Mouse (Mus musculus): ENCODE data around the gene Shld1.

The Shld1 gene

GRCm38 (mm10) chr2:132686756-132687737 lies at the start of gene Shld1:
Gene Shld1, plus strand, starts transcription at chr2:132686931.
- DNase-seq (ENCODE audit: low read depth, low spot score): peak; percentile 91

DNA sequence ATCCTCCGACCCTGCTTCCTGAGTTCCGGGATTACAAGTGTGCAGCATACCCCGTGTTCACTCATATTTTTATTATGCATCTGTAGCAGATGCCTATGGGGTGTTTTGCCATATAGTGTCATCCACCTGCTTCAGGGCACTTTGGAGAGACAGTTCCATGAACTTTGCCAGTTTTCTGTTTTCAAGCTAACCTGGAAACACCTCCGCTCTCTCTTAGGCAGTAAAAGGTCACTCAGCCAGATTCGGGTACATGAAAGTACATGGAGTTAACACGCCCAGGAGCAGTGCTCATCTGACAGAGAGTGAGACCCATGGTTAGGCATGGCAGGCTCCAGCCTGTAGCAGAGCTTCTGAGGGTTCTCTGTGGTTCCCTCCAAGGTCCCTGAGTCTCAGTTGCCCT lies 48.4 kb upstream of the Shld1 start:
- DNase-seq (ENCODE audit: low read depth, low spot score): no peak

DNA sequence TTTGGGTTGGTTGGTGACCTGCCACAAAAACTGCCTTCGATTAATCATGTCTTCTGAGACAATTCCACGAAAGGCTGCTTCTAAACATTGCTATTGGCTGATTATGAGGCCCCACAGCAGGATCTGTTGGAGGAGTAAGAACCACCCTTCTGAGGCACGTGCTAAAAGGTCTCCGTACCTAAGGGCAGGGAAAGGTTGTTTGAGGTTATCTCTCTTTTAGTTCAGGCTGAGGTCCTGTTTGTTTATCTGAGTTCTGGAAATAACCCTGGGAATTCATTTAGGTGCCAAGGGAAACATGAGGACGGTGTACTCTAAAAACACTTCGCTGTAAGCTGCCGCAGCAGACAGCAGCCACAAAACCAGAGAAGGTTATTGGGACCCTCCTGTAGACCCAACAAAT lies 47.4 kb upstream of the Shld1 start:
- DNase-seq (ENCODE audit: low read depth, low spot score): no peak

GRCm38 (mm10) chr2:132641196-132641595 lies 45.5 kb upstream of the Shld1 start:
- no peak for DNase-seq (ENCODE audit: low read depth, low spot score)

DNA sequence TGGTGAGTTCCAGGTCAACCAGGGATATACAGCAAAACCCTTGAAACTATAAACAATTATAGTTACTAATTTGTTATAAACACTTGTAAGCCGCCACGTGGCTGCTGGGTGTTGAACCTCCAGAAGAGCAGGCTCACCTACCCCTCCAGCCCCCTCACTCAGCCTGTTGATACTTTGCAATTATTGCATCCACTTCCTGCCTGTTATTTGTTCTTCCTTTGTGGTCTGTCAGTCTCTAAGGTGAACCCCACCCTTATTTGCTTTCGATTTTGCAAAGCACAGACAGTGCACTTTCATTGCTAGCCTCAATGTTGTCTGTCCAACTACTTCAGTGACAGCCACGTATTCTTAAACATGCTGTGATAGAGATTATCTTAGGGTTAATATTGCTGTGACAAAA lies 43.6 kb upstream of the Shld1 start:
- peak; percentile 37 for DNase-seq (ENCODE audit: low read depth, low spot score)

DNA sequence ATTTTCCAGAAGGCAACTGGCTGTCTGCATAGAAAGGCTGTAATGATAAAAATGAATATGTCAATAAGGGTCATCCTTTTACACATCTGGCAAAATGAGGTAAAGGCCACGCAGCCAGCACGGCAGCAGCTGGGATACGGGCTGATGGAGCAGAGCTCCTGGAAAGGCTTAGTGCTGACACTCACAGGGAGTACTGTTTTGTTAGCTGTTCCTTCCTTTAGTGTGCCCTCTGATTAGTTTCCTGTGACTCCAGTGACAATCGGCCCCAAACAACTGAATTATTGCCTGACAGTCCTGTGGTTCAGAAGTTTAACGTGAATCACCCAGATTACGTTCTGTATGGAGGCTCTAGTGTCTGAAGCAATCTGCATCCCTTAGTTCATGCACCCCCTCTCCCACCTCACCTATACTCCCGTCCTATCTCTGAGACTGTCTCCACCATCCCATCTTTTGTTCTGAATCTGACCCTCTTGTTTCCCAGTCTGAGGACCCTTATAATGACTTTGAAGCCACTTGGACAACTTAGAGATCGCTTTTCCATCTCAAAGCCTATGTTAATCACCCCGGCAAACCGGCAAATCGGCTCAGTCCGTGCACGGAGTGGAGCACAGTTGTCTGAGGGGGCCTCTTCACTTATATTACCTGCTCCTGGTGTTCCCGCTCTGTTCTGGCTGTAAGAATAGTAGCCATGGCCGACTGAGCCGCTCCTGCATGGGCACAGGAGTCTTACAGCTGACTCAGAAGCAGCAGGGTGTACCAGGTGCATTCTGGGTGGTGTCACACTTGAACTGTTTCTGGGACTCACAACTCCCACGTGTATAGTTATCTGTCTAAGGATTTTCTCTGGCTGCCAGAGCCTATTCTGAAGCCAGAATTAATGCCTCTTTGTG lies 39.6 kb upstream of the Shld1 start:
- no peak for DNase-seq (ENCODE audit: low read depth, low spot score)

GRCm38 (mm10) chr2:132649352-132649870 lies 37.3 kb upstream of the Shld1 start:
- DNase-seq (ENCODE audit: low read depth, low spot score): no peak

GRCm38 (mm10) chr2:132650546-132650945 lies 36.2 kb upstream of the Shld1 start:
- DNase-seq (ENCODE audit: low read depth, low spot score): no peak

GRCm38 (mm10) chr2:132652476-132652875 lies 34.3 kb upstream of the Shld1 start:
- DNase-seq (ENCODE audit: low read depth, low spot score): no peak

GRCm38 (mm10) chr2:132654834-132655495 lies 31.8 kb upstream of the Shld1 start:
- no peak for DNase-seq (ENCODE audit: low read depth, low spot score)

GRCm38 (mm10) chr2:132657186-132657585 lies 29.5 kb upstream of the Shld1 start:
- DNase-seq (ENCODE audit: low read depth, low spot score): no peak

DNA sequence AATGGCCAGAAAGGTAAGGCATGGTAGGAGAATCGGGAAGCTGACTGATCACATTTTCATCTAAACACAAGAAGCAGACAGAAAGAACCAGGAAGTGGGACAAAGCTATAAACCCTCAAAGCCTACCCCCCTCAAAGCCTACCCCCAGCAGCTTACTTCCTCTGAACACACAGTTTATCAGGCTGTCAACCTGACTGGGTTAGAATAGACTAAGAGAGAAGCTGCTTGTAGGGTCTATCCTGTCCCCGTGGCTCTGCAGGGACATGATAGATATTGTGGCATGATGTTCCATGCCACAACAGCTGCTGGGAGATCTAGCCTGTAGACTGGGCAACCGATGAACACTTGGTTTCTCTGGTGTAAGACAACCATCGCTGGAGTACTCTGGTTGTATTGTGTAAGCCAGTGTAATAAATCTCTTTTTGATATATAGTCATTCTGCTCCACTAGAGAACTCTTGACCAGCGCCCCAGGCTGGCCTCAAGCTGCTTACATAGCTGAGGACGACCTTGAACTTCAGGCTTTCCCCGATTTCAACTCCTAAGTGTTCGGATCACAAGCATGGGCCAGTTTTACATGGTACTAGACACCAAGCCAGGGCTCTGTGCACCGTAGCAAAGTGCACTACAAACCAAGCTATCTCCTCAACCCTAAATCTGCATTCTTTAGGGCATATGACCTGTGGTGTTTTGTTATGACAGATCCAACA lies 28.2 kb upstream of the Shld1 start:
- DNase-seq (ENCODE audit: low read depth, low spot score): peak; percentile 14

GRCm38 (mm10) chr2:132669091-132669490 lies 17.6 kb upstream of the Shld1 start:
- no peak for DNase-seq (ENCODE audit: low read depth, low spot score)

DNA sequence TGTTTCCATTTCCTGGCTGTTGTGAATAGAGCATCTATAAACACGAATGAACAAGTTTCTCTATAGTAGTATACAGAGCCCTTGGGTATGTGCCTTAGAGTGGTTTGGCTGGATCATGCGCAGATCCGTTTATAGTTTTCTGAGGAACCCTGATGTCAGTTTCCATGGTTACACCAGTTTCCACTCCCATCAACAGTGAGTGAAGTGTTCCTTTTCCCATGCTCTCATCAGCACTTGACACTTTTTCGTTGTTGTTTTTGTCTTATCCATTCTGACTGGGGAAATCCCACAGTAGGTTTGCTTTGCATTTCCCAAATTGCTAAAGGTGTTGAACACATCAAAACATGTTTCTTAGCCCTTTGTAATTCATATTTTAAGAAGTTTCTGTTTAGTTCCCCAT lies 16.4 kb upstream of the Shld1 start:
- no peak for DNase-seq (ENCODE audit: low read depth, low spot score)

GRCm38 (mm10) chr2:132672121-132672520 lies 14.6 kb upstream of the Shld1 start:
- DNase-seq (ENCODE audit: low read depth, low spot score): no peak

DNA sequence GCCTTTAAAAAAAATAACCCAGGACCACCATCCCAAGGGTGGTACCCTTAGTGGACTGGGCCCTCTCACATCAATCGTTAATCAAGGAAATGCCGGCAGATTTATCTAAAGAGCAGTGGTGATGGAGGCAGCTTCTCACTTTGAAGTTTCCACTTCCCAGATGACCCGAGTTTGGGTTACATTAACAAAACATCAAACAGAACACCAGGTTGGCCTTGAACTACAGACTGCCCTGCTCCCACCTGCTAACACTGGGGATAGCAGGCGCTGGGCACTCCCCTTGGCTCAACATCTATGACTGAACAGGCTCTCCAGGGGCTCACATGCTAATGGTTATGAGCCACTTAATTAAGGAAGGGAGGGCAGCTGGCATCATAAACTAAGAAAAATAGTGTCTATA lies 10.6 kb upstream of the Shld1 start:
- DNase-seq (ENCODE audit: low read depth, low spot score): no peak

GRCm38 (mm10) chr2:132685001-132685400 lies 1.7 kb upstream of the Shld1 start:
- DNase-seq (ENCODE audit: low read depth, low spot score): no peak

DNA sequence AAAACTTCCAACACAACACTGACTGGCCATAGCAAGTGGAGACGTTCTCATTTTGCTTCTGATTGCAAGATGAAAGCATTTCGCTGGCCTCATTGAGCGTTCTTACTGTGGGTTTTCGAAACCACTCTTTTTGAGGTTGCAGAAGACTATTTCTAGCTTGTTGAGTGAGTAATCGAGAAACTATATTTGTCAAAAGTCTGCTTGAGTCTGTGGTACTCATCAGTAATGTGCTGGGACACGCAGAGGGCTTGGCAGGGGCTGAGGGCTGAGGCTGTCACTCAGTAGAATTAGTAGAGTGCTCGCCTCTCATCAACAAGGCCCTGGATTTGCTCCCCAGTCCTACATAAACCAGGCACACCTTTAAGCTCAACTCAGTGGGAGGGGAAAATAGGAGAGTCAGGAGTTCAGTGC lies 1.9 kb downstream of the Shld1 start:
- peak; percentile 77 for DNase-seq (ENCODE audit: low read depth, low spot score)

DNA sequence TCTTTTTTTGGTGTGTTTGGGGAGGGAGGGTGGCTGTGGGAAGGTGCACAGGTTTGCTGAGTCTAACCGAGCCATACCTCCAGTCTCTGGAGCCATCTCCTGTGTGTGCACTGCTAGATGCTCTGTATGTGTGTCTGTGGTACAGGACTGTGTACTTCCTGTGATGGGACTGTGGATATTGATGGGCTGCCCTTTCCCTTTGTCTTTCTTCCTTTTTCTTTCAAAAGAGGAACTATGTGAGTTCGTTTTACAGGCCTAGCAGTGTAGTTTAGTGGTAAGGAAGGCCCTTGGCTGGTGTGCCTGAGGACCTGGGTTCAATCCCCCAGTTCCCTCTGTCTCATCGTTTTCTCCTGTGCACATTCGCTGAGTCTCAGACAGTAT lies 2.4 kb downstream of the Shld1 start:
- peak; percentile 70 for DNase-seq (ENCODE audit: low read depth, low spot score)

DNA sequence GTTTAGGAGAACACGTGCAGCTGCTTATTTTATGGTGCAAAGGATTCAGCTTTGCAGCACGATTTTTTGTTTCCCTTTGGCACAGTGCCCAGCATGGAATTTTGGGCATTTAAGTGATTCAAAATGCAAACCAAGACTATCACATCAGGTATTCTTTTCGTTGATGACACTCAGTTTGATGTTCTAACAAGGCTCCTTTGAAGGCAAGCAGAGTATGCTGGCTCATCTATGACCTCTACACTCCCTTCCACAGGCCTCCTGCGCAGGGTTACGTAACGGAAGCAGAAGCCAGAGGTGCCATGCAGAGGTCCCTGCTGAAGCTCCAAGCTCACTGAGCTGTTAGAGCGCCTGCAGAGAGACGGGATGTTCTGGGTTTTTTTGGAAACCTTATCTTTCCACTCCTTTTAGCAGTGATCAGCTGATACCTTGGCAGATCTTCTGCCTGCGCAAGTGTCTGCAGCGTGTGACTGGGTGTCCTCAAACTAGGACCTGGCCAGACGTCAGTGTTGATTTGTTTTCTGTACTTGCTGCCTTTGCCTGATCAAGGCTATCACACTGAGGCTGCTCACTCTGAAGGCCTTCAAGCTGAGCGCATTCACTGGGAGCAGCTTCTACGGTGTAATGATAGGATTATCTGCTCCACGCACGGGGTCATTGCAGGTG lies 3.0 kb downstream of the Shld1 start:
- no peak for DNase-seq (ENCODE audit: low read depth, low spot score)

All from A20 (cell line).